Mouse (Mus musculus): ENCODE measurements at regions not wholly inside any gene's neighbourhood (a gene's known extent, or its start where the extent isn't known, plus 50 kb on each side); places are given as distances from the start of the nearest gene placed in this dataset.

- DNase-seq = no peak
- H3K9ac ChIP-seq = no peak overlapping the region
- TF ChIP-seq CTCF (IDR thresholded peaks at IDR 0.05; ENCODE audit: low read depth) = no peak
- WGBS = 81% methylated on average over 5 of the region's 5 CpGs
- no peaks in the 10 kb centered on the region for H3K9me3 ChIP-seq (ENCODE audit: low read depth, low read length)
- H3K4me2 ChIP-seq = no peak overlapping the region
- H3K4me1 ChIP-seq (ENCODE audit: insufficient read depth) = no peaks in the 10 kb centered on the region
- ATAC-seq (ENCODE audit: insufficient read depth) = no peak
- no peak overlapping the region for H3K27ac ChIP-seq (ENCODE audit: low read depth)
- no peaks in the 10 kb centered on the region for H3K36me3 ChIP-seq (ENCODE audit: insufficient read depth)
- H3K4me3 ChIP-seq (ENCODE audit: low read depth, low read length) = no peak overlapping the region
- H3K27me3 ChIP-seq (ENCODE audit: insufficient read depth, low read length) = no peaks in the 10 kb centered on the region
Observed at GRCm38 (mm10) chr2:131740456-131740855, 119.1 kb downstream of the Erv3 start.

GRCm38 (mm10) chr2:131739022-131739421 lies 120.5 kb downstream of the Erv3 start:
- 72% methylated on average over 4 of the region's 4 CpGs for WGBS
- no peaks in the 10 kb centered on the region for H3K4me1 ChIP-seq (ENCODE audit: insufficient read depth)
- no peak for ATAC-seq (ENCODE audit: insufficient read depth)
- no peaks in the 10 kb centered on the region for H3K27me3 ChIP-seq (ENCODE audit: insufficient read depth, low read length)
- no peak overlapping the region for H3K4me3 ChIP-seq (ENCODE audit: low read depth, low read length)
- H3K9me3 ChIP-seq (ENCODE audit: low read depth, low read length) = no peaks in the 10 kb centered on the region
- no peaks in the 10 kb centered on the region for H3K36me3 ChIP-seq (ENCODE audit: insufficient read depth)
- H3K9ac ChIP-seq = no peak overlapping the region
- H3K27ac ChIP-seq (ENCODE audit: low read depth) = no peak overlapping the region
- H3K4me2 ChIP-seq = no peak overlapping the region
- no peak for DNase-seq
- TF ChIP-seq CTCF (IDR thresholded peaks at IDR 0.05; ENCODE audit: low read depth) = no peak

GRCm38 (mm10) chr2:131734740-131735378 lies 124.7 kb downstream of the Erv3 start:
- Histone ChIP-seq H3K27me3 (ENCODE audit: insufficient read depth, low read length) (no peaks in the 10 kb centered on the region), H3K9me3 (ENCODE audit: low read depth, low read length) (no peaks in the 10 kb centered on the region), H3K4me2 (no peak overlapping the region), H3K36me3 (ENCODE audit: insufficient read depth) (no peaks in the 10 kb centered on the region), H3K4me1 (ENCODE audit: insufficient read depth) (no peaks in the 10 kb centered on the region), H3K27ac (ENCODE audit: low read depth) (no peak overlapping the region), H3K4me3 (ENCODE audit: low read depth, low read length) (no peak overlapping the region), H3K9ac (no peak overlapping the region)
- no peak for TF ChIP-seq CTCF (IDR thresholded peaks at IDR 0.05; ENCODE audit: low read depth)
- no peak for DNase-seq
- no peak for ATAC-seq (ENCODE audit: insufficient read depth)
- 74% methylated on average over 6 of the region's 6 CpGs for WGBS

- H3K27ac ChIP-seq (ENCODE audit: low read depth) = no peak overlapping the region
- H3K4me1 ChIP-seq (ENCODE audit: insufficient read depth) = no peaks in the 10 kb centered on the region
- H3K36me3 ChIP-seq (ENCODE audit: insufficient read depth) = no peaks in the 10 kb centered on the region
- no peak overlapping the region for H3K4me2 ChIP-seq
- ATAC-seq (ENCODE audit: insufficient read depth) = peak; percentile 65; the same call in 1 of the 2 replicates
- TF ChIP-seq CTCF (IDR thresholded peaks at IDR 0.05; ENCODE audit: low read depth) = no peak
- H3K27me3 ChIP-seq (ENCODE audit: insufficient read depth, low read length) = no peaks in the 10 kb centered on the region
- no peak overlapping the region for H3K4me3 ChIP-seq (ENCODE audit: low read depth, low read length)
- H3K9ac ChIP-seq = no peak overlapping the region
- H3K9me3 ChIP-seq (ENCODE audit: low read depth, low read length) = peaks cover 14% of the 10 kb centered on the region; the same call in 1 of the 2 replicates
- DNase-seq = no peak
- 43% methylated on average over 3 of the region's 3 CpGs for WGBS
Observed at GRCm38 (mm10) chr2:131726533-131726932, 133.0 kb downstream of the Erv3 start.

- Histone ChIP-seq H3K36me3 (ENCODE audit: insufficient read depth) (no peaks in the 10 kb centered on the region), H3K9ac (no peak overlapping the region)
Observed at GRCm38 (mm10) chr2:131721631-131722545, 137.7 kb downstream of the Erv3 start.

GRCm38 (mm10) chr2:131717561-131717960 lies 142.0 kb downstream of the Erv3 start:
- 73% methylated on average over 5 of the region's 5 CpGs for WGBS

More at GRCm38 (mm10) chr2:131721631-131722545, 137.7 kb downstream of the Erv3 start:
- H3K27ac ChIP-seq (ENCODE audit: low read depth) = no peak overlapping the region
- no peaks in the 10 kb centered on the region for H3K27me3 ChIP-seq (ENCODE audit: insufficient read depth, low read length)
- peaks cover 14% of the 10 kb centered on the region; the same call in 1 of the 2 replicates for H3K9me3 ChIP-seq (ENCODE audit: low read depth, low read length)
- WGBS = 78% methylated on average over 6 of the region's 6 CpGs
- no peak for DNase-seq
- TF ChIP-seq CTCF (IDR thresholded peaks at IDR 0.05; ENCODE audit: low read depth) = no peak
- H3K4me1 ChIP-seq (ENCODE audit: insufficient read depth) = no peaks in the 10 kb centered on the region
- H3K4me2 ChIP-seq = no peak overlapping the region
- no peak for ATAC-seq (ENCODE audit: insufficient read depth)
- H3K4me3 ChIP-seq (ENCODE audit: low read depth, low read length) = no peak overlapping the region

GRCm38 (mm10) chr2:131716841-131717240 lies 142.7 kb downstream of the Erv3 start:
- H3K4me2 ChIP-seq = no peak overlapping the region
- no peaks in the 10 kb centered on the region for H3K27me3 ChIP-seq (ENCODE audit: insufficient read depth, low read length)
- no peak overlapping the region for H3K4me3 ChIP-seq (ENCODE audit: low read depth, low read length)
- no peaks in the 10 kb centered on the region for H3K36me3 ChIP-seq (ENCODE audit: insufficient read depth)
- no peaks in the 10 kb centered on the region for H3K4me1 ChIP-seq (ENCODE audit: insufficient read depth)
- no peak for TF ChIP-seq CTCF (IDR thresholded peaks at IDR 0.05; ENCODE audit: low read depth)
- ATAC-seq (ENCODE audit: insufficient read depth) (no peak), DNase-seq (no peak)
- H3K9ac ChIP-seq = no peak overlapping the region
- no peak overlapping the region for H3K27ac ChIP-seq (ENCODE audit: low read depth)
- WGBS = 87% methylated on average over 5 of the region's 5 CpGs
- no peaks in the 10 kb centered on the region for H3K9me3 ChIP-seq (ENCODE audit: low read depth, low read length)

More at GRCm38 (mm10) chr2:131717561-131717960, 142.0 kb downstream of the Erv3 start:
- no peak overlapping the region for H3K27ac ChIP-seq (ENCODE audit: low read depth)
- no peaks in the 10 kb centered on the region for H3K9me3 ChIP-seq (ENCODE audit: low read depth, low read length)
- no peaks in the 10 kb centered on the region for H3K27me3 ChIP-seq (ENCODE audit: insufficient read depth, low read length)
- no peak overlapping the region for H3K4me3 ChIP-seq (ENCODE audit: low read depth, low read length)
- no peaks in the 10 kb centered on the region for H3K36me3 ChIP-seq (ENCODE audit: insufficient read depth)
- H3K9ac ChIP-seq = no peak overlapping the region
- no peak for TF ChIP-seq CTCF (IDR thresholded peaks at IDR 0.05; ENCODE audit: low read depth)
- peak; percentile 52 for DNase-seq
- no peak for ATAC-seq (ENCODE audit: insufficient read depth)
- H3K4me1 ChIP-seq (ENCODE audit: insufficient read depth) = no peaks in the 10 kb centered on the region
- H3K4me2 ChIP-seq = no peak overlapping the region

Data from lung, embryonic 14.5 days (tissue).